Mouse (Mus musculus) embryo, embryonic 10.5 days (tissue): ENCODE results near the gene Lsg1.

Experiments used
- DNase-seq: peaks from one replicate; pipeline ENCODE4 v3.0.0-alpha.2; 2015; ENCODE audit warnings: low spot score

Lsg1 gene

DNA sequence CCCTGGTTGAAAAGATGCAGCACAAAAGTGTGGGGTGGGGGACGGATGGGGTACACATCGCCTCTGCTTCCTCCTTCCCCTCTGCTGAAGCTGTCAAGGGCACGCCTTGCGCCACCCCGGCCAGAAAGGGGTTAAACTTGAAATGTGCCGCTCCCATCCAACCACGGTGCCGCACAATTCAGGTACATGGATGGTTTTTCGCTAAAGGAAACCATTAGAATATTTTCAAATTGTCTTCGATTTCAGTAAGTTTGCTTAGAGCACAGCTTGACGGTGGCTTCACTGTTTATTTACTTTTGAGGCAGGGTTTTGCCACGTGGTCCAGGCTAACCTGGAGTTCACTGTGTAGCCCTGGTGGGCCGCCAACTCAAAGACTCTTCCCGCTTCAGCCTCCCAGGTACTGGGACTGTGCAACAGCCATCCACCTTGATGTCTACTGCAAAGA, 36.6 kb downstream of the Lsg1 start, which contains the start of gene Tmem44:
Tmem44 (minus strand) TSS at position 95 of the 445 bp plus-strand sequence.
- peak; percentile 69 for DNase-seq

- peak; percentile 82 for DNase-seq
Observed at GRCm38 (mm10) chr16:30549966-30550747, 37.2 kb downstream of the Lsg1 start.

- no peak for DNase-seq
Observed at GRCm38 (mm10) chr16:30549516-30549915, 37.9 kb downstream of the Lsg1 start.

- no peak for DNase-seq
Observed at GRCm38 (mm10) chr16:30548291-30548690, 39.1 kb downstream of the Lsg1 start.

DNA sequence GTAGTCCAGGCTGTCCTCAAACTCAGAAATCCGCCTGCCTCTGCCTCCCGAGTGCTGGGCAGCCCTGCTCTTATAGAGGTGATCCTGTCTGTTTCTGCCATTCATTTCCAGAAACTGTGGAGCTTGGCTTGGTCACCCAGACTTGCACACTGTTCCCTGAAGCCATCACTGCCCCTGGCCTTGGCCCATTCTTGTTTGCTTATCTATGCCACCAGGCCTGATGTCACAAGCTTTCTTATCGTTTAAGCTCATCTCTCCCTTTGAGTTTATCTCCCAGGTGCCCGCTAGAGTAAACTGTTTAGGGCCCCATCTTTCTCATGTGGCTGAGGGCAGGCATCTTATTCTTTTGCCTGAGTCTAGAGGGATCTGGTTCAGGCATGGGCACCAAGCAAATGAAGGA, 42.7 kb downstream of the Lsg1 start:
- DNase-seq, result no peak

- no peak for DNase-seq
Observed at GRCm38 (mm10) chr16:30543386-30543785, 44.0 kb downstream of the Lsg1 start.

- no peak for DNase-seq
Observed at GRCm38 (mm10) chr16:30542826-30543225, 44.6 kb downstream of the Lsg1 start.

DNA sequence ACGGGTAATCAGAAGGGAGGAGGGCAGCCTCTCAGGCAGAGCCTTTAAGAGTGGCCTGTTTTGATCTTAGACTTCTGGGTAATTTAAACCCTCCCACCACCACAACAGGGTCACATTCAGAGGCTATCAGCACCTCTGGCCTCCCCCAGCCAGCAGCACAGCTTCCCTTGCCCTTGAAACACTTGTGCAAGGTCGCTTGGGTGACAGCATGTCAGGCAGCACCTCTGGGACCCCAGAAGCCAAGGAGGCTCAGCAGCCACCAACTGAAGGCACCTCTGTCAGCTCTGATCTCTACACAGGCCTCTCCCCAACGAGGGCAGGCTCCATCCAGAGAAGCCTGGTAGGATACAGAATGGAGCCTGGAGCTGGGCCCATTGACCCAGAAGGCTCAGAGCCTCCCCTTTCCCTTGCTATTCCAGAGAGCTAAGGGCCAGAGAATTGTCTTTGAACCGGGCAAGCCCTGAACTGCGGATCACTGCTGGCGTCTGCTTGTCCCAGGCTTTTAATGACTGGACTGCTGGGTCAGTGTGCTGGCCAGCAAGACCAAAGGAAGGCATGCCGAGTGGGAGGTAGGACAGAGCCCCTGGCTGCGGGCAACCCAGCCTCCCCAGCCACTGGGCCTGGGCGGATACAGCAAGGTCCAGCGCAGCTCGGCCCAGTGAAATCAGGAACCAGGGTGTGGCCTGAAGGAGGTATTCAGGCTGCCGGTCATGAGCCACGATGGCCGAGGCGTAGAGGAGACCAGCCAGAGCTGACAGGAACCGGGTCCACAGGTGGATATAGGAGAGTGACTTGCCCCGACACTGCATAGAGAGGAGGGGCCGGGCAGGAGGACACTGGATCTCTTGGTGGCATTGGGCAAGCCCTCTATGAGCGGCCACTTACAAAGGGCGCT, 47.0 kb downstream of the Lsg1 start:
- no peak for DNase-seq

- DNase-seq, result peak; percentile 78
Observed at GRCm38 (mm10) chr16:30539433-30539832, 48.0 kb downstream of the Lsg1 start.

GRCm38 (mm10) chr16:30535075-30535474, 52.3 kb downstream of the Lsg1 start:
- no peak for DNase-seq

DNA sequence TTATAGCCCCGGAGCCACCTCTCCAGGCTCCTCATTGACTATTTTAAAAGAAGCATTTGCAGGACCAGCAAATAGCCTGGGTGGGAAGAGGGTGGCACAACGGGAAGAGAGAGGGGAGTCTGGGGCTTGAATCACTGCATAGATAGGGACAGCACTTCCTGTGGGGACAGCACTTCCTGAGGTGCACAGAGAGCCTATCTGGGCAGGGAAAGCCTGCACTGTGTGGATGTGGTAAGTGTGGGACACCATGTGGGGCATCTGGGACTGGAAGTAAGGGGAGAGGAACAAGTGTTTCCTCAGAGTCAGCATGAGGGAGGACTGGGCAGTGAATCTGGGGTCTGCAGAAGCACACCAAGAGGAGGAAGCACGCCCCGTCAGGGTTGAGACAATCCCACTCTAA, 53.8 kb downstream of the Lsg1 start:
- no peak for DNase-seq

DNA sequence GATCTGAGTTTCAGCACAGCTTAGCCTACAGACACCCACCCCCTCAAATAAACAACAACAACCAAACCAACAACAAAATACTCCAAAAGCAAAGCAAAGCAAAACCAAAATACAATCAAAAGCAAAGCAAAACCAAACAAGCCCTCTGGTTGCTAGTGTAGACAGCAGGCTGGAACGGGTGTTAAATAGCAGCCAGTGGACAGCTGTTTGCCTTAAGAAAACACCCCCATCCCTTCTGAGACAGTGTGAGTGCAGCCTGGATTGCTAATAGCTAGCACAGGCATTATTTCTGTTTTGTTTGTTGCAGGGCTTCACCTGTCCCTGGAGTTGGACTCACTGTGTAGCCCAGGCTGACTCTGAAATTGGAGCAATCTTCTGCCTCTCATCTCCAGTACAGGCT, 54.5 kb downstream of the Lsg1 start:
- DNase-seq, result no peak

- DNase-seq, result peak; percentile 74
Observed at GRCm38 (mm10) chr16:30531761-30532406, 55.5 kb downstream of the Lsg1 start.

GRCm38 (mm10) chr16:30530815-30531214, 56.6 kb downstream of the Lsg1 start:
- peak; percentile 65 for DNase-seq

DNA sequence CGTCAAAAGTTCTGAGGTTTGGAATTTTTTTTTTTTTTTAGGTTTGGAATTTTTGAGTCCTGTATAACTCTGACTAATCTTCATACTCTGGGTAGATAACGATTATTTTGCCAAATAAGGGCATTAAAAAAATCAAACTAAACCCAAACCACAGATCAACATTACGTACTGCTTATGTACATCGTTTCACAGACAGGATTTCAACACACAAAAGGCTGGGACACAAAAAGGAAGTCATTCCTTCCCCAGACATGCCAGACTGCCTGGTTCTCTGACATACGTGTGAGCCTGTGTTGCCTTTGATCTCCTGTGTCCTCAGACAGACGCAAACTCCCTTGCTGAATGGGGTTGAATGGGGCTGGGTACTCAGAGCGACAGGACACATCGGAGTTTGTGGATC, 59.0 kb downstream of the Lsg1 start:
- no peak for DNase-seq

GRCm38 (mm10) chr16:30527889-30528288, 59.5 kb downstream of the Lsg1 start:
- DNase-seq, result no peak

GRCm38 (mm10) chr16:30525756-30526155, 61.6 kb downstream of the Lsg1 start:
- no peak for DNase-seq

DNA sequence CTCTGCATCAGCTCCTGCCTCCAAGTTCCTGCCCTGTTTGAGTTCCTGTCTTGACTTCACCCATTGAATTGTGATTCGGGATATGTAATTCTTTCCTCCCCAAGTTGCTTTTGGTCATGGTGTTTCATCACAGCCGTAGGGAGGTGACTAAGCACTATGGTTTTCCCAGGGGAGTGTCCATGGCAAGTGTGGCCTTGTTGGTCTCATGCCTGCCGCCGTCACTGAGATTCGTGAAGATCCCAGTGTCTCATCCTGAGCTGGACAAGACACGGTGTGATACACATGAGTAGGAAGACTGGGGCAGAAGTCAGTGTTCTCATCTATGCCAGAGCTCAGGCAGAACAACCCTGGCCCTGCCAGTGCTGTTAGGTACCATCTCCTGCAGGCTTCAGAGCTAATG, 62.9 kb downstream of the Lsg1 start:
- no peak for DNase-seq

DNA sequence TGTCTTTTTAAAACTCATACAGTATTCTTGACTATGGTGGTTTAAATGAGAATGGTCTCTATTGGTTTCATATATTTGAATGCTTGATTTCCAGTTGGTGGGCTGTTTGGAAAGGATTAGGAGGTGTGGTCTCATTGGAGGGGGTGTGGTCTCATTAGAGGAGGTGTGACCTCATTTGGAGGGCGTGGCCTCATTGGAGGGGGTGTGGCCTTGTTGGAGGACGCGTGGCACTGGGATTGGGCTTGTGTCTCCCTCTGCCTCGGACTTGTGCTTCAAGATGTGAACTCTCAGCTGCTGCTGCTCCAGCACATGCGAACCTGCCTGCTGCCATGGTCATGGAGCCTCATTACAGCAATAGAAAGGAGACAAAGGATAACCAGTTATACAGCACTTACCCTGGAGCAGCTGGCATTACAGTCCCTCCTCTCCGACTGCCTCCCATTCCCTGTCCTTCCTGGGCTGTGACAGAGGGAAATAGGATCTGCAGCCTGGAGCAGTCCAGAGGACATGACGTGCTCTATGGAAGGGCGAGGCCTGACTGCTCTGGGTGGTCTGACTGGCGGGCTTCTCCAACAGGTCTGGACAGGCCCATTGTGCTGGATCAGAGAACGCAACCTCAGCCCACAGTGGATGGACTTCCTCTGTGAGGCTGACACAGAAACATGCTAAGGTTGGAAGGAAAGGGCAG, 65.0 kb downstream of the Lsg1 start:
- DNase-seq, result no peak

DNA sequence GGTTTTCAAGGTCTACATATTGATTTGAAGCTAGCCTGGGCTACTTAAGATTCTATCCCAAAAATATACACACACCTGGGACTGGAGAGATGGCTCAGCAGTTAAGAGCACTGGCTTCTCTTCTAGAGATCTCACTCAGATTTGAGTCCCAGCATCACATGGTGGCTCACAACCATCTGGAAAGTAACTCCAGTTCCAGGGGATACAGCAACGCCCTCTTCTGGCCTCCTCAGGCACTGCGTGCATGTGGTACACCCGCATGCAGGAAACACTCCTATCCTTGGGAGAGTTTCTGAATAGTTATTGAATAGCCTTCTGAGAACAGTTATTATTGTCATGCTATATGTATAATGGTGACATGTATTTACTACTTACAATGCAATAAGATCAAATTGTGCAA, 66.2 kb downstream of the Lsg1 start:
- DNase-seq, result no peak

DNA sequence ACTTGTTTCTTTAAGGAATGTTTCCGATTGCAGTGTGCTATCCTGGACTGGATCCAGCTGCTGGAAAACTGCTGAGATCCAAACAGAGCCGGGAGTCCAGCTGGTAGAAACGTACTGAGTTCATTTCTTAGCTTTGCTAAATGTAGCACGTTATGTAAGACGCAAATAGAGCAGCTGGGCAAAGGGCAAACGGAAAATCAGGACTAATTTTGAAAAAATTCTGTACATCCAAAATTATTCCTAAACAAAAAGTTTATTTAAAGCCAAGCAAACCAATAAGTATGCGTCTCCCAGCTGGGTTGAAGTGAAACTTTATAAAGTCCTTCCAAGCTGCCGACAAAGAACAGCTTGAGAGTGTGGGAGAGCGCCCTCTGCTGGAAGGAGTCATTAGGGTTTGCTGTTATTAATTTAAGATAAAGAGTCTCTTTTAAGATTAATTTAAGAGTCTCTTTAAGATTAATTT, 67.0 kb downstream of the Lsg1 start:
- DNase-seq, result peak; percentile 83

GRCm38 (mm10) chr16:30518635-30519034, 68.8 kb downstream of the Lsg1 start:
- DNase-seq, result no peak
